Mouse (Mus musculus) neural tube, embryonic 14.5 days (tissue): ENCODE measurements around the gene Nudt4. TPM values are rescaled to one million over a fixed set of nuclear protein-coding genes. Genes with fewer than 3 reads are reported as not detected.

Experiments
- ATAC-seq: fragments of 200-750 bp; cut with Nextera tagmentation; 2 replicates; pipeline ENCODE4 v1.8.0; 2017; ENCODE audit warnings: low read depth, mild to moderate bottlenecking, moderate TSS enrichment, moderate library complexity
- H3K27ac ChIP-seq: fragments of 300-500 bp; sonication (generic); 2 replicates; pipeline ENCODE4 v1.5.1; 2014; ENCODE audit warnings: low read depth, mild to moderate bottlenecking, control low read depth, low read length, moderate library complexity, mixed read lengths
- H3K27me3 ChIP-seq: fragments of 300-500 bp; sonication (generic); 2 replicates; pipeline ENCODE4 v1.6.1; 2014; ENCODE audit warnings: low read length; ENCODE audit not compliant: control insufficient read depth, insufficient read depth
- H3K36me3 ChIP-seq: fragments of 300-500 bp; sonication (generic); 2 replicates; pipeline ENCODE4 v1.6.1; 2014; ENCODE audit warnings: low read length, mixed read lengths; ENCODE audit not compliant: control insufficient read depth, insufficient read depth
- H3K4me1 ChIP-seq: fragments of 300-500 bp; sonication (generic); 2 replicates; pipeline ENCODE4 v1.6.1; 2014; ENCODE audit warnings: low read length; ENCODE audit not compliant: control insufficient read depth, insufficient read depth
- H3K4me2 ChIP-seq: fragments of 300-500 bp; sonication (generic); 2 replicates; pipeline ENCODE4 v1.6.1; 2014; ENCODE audit warnings: mild to moderate bottlenecking, low read depth, low read length, control low read depth
- H3K4me3 ChIP-seq: fragments of 300-500 bp; sonication (generic); 2 replicates; pipeline ENCODE4 v1.5.1; 2014; ENCODE audit warnings: low read depth, low read length, control low read depth, mixed read lengths
- H3K9ac ChIP-seq: fragments of 300-500 bp; sonication (generic); replicated peaks from 2 replicates; pipeline ENCODE4 v1.6.1; 2014; ENCODE audit warnings: low read depth, mild to moderate bottlenecking, control low read depth, low read length, mixed read lengths
- H3K9me3 ChIP-seq: fragments of 300-500 bp; sonication (generic); 2 replicates; pipeline ENCODE4 v1.6.1; 2016; ENCODE audit warnings: low read length; ENCODE audit not compliant: control insufficient read depth
- WGBS: fragments of 180-500 bp; shearing (Covaris S2); extraction: QIAGEN DNeasy Blood & Tissue Kit; methylation state at CpG from one replicate; pipeline ENCODE4 v1.1.7; 2014; 5-methylcytosine and 5-hydroxymethylcytosine counted together
- polyA plus RNA-seq: library from polyadenylated mRNA; unstranded; fragments of >200 nt; fragmentation: Nextera tagmentation; extraction: Ambion mirVana; gene quantifications from 2 replicates; pipeline ENCODE4 v1.2.1, GENCODE M21; 2014

Gene Nudt4
- polyA plus RNA-seq, 1 experiment from 2014 or later, result 91.5 TPM

DNA sequence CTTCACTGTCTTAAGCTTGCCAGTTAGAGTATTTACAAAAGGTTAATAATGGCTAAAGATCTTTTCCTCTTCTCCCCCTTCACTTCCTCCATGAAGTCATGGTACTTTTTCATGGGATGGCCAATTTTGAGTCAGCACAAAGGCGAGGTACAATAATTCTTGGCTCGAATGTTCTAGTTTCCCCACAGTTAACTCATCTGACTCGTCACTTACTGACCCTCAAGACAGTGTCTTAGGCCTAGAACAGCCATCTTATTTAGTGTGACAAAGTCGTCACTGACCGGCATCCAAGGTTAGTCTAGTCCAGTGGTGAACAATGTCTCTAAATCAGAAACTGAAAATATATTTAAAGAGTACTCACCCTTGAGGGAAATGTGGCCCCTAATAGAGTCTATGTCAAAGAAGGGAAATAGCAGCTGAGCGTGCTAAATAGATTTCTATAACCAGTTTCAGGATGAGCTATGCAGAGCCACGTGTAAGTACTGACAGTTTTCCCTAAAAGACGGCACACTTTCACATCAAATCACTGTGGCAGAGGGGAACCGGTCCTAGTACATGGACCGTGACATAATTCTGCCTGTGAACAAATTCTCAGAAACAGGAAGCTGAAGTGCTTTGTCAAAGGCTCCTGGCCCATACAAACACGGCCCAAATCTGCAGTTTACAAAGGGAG is 15.7 kb downstream of the Nudt4 start:
- H3K9ac ChIP-seq, result no peak overlapping the region
- H3K36me3 ChIP-seq, result peaks cover 9% of the 10 kb centered on the region
- H3K27ac ChIP-seq, result no peak overlapping the region
- no peak for ATAC-seq
- no peaks in the 10 kb centered on the region for H3K4me1 ChIP-seq
- H3K9me3 ChIP-seq, result no peaks in the 10 kb centered on the region
- no peak overlapping the region for H3K4me3 ChIP-seq
- WGBS, result 83% methylated on average over 11 of the region's 11 CpGs
- no peaks in the 10 kb centered on the region for H3K27me3 ChIP-seq
- no peak overlapping the region for H3K4me2 ChIP-seq

DNA sequence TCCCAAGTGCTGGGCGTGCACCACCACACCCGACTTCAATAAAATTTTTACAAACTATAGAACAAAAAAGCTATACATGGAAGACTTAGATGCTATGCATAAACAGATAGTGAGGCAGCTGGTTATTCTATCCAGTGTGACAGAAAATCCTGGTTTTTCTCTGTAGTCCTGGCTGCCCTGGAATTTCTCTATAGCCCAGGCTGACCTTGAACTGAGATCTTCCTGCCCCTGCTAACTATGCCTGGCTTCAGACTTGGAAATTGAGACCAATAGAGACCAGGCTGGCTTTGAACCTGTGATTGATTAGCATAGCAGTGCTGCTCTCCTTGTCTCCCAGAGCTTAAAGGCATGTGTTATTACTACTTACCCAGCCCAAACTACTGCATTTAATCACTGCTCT is 17.8 kb downstream of the Nudt4 start:
- Histone ChIP-seq H3K4me2 (no peak overlapping the region), H3K27ac (no peak overlapping the region), H3K9ac (no peak overlapping the region), H3K36me3 (peaks cover 9% of the 10 kb centered on the region), H3K4me3 (no peak overlapping the region), H3K27me3 (no peaks in the 10 kb centered on the region), H3K9me3 (no peaks in the 10 kb centered on the region), H3K4me1 (no peaks in the 10 kb centered on the region)
- WGBS, result 98% methylated on average over 2 of the region's 2 CpGs
- no peak for ATAC-seq

DNA sequence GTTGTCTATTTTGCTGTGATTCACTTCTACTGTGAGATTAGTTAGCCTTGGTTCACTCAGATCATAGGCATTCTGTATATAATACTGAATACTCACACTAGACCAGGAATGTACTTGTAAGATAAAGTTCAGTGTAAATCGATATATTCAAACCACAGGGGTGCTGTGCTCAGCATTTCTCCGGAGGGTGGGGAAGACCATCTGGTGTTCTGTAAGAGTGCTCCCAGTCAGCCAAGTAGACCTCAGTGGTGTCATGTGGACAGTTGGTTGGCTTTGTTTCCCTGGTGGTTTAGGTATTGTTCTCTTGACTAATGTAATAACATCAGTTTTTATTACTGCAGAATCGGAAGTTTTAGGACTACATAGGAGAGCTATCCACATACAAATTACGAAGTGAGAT is 18.9 kb downstream of the Nudt4 start:
- peaks cover 9% of the 10 kb centered on the region for H3K36me3 ChIP-seq
- H3K9me3 ChIP-seq, result no peaks in the 10 kb centered on the region
- no peak overlapping the region for H3K27ac ChIP-seq
- no peak overlapping the region for H3K9ac ChIP-seq
- no peaks in the 10 kb centered on the region for H3K27me3 ChIP-seq
- 63% methylated on average over 4 of the region's 4 CpGs for WGBS
- no peaks in the 10 kb centered on the region for H3K4me1 ChIP-seq
- no peak for ATAC-seq
- no peak overlapping the region for H3K4me3 ChIP-seq
- no peak overlapping the region for H3K4me2 ChIP-seq

DNA sequence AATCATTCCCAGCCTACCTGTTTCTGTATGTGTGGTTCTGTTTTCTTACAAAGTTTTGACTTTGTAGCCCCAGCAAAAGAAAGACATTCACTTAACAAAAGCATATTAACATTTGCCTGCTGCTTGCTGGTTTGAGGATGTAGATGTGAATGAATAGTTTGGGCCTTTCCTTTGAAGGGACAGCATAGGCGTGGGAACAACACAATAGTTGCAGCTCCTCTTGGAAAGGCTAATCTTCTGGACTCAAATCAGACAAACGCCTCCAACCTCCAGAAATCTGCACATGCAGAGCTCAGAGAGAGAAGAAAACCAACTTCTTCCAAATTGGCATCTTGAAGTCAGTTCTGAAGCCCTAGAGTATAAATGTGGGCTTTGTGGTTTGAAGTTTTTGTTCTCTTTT is 19.3 kb downstream of the Nudt4 start:
- Histone ChIP-seq H3K36me3 (peaks cover 9% of the 10 kb centered on the region), H3K9ac (no peak overlapping the region), H3K4me3 (no peak overlapping the region), H3K27me3 (no peaks in the 10 kb centered on the region), H3K4me1 (no peaks in the 10 kb centered on the region), H3K4me2 (no peak overlapping the region), H3K9me3 (no peaks in the 10 kb centered on the region), H3K27ac (no peak overlapping the region)
- WGBS, result 85% methylated on average over 2 of the region's 2 CpGs
- ATAC-seq, result no peak

DNA sequence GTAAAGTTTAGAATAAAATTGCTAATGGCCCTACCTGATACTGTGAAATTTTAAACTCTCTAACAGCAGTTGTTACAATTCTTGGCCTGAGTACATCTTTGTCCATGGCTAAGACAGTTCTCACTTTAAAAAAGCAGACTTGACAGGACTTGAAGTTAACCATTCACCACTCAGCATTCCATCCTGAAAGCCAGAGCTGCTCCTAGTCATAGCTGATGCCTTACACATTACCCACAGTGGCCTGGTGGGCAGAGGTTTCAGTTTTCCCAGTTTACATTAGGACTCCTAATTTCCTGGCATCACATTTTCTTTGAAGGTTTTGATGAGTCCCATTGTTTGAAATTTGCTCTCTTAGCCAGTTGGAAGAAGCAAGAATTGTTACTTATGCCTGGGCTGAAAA is 19.9 kb downstream of the Nudt4 start:
- no peaks in the 10 kb centered on the region for H3K9me3 ChIP-seq
- no peaks in the 10 kb centered on the region for H3K4me1 ChIP-seq
- no peaks in the 10 kb centered on the region for H3K27me3 ChIP-seq
- peaks cover 7% of the 10 kb centered on the region for H3K36me3 ChIP-seq
- ATAC-seq, result no peak
- H3K4me3 ChIP-seq, result no peak overlapping the region
- no peak overlapping the region for H3K27ac ChIP-seq
- H3K9ac ChIP-seq, result no peak overlapping the region
- H3K4me2 ChIP-seq, result no peak overlapping the region

DNA sequence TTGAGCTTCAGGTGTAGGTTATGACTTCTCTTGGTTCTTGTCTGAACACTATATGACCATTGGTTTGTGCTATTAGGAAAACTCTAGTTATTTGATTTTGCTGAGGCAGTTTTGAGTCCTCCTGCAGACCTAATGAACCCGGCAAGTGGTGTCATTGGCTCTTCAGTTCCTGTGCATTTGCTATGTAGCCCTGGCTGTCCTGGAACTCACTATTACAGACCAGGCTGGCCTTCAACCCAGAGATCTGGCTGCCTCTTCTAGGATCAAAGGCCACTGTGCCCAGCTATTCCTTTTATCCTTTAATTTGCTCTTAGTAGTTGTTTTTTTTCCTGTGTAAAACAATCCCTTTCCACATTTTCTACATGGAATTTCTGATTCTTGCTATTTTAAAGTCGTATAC is 20.6 kb downstream of the Nudt4 start:
- Histone ChIP-seq H3K4me3 (no peak overlapping the region), H3K27ac (no peak overlapping the region), H3K4me2 (no peak overlapping the region), H3K9ac (no peak overlapping the region), H3K9me3 (no peaks in the 10 kb centered on the region), H3K27me3 (no peaks in the 10 kb centered on the region), H3K36me3 (peaks cover 3% of the 10 kb centered on the region), H3K4me1 (no peaks in the 10 kb centered on the region)
- ATAC-seq, result no peak
- 92% methylated on average over 2 of the region's 2 CpGs for WGBS

DNA sequence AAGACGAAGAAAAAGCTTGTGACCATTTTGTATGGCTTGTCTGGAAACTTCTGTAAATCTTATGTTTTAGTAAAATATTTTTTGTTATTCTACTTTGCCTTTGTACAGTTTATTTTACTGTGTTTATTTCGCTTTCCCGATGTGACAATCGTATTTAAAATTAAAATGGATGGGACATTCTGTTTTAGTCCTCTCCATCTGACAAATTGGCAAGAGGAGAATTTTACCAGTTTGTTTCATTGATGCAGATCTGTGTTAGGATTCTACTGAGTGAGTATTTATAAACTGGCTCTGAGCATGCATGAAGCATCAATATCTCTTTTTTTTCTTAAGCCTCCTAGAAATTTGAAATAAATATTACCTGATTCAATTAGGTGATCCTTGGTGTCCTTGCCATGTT is 21.0 kb downstream of the Nudt4 start:
- 96% methylated on average over 4 of the region's 4 CpGs for WGBS

DNA sequence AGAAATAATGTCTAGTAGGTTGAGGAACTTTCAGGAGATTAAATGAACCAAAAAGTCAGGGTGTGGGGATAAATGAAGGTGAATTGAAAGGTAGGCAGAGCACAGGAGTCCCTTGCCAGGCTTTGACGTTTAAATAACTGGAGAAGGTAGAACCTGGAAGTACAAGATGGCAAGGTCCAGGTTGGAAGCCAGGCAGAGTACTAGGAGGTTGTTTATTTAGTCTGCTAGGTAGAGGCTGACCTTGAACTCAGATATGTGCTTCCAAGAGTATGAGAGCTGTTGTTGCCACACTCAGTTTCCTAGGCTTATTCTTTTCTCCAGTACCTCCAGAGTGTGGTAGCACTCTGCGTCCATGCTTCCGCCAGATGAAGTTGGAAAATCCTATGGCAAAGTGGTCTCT is 24.1 kb downstream of the Nudt4 start:
- Histone ChIP-seq H3K9ac (no peak overlapping the region), H3K27ac (no peak overlapping the region), H3K9me3 (no peaks in the 10 kb centered on the region), H3K36me3 (no peaks in the 10 kb centered on the region; the same call in 1 of the 2 replicates), H3K4me3 (no peak overlapping the region), H3K4me2 (no peak overlapping the region), H3K4me1 (no peaks in the 10 kb centered on the region), H3K27me3 (no peaks in the 10 kb centered on the region)
- 94% methylated on average over 3 of the region's 3 CpGs for WGBS
- ATAC-seq, result no peak

More for the DNA sequence above, 21.0 kb downstream of the Nudt4 start:
- no peaks in the 10 kb centered on the region for H3K9me3 ChIP-seq
- ATAC-seq, result no peak
- no peaks in the 10 kb centered on the region for H3K4me1 ChIP-seq
- H3K4me3 ChIP-seq, result no peak overlapping the region
- no peaks in the 10 kb centered on the region for H3K27me3 ChIP-seq
- H3K4me2 ChIP-seq, result no peak overlapping the region
- no peak overlapping the region for H3K27ac ChIP-seq
- no peak overlapping the region for H3K9ac ChIP-seq
- H3K36me3 ChIP-seq, result no peaks in the 10 kb centered on the region; the same call in none of the 2 replicates

DNA sequence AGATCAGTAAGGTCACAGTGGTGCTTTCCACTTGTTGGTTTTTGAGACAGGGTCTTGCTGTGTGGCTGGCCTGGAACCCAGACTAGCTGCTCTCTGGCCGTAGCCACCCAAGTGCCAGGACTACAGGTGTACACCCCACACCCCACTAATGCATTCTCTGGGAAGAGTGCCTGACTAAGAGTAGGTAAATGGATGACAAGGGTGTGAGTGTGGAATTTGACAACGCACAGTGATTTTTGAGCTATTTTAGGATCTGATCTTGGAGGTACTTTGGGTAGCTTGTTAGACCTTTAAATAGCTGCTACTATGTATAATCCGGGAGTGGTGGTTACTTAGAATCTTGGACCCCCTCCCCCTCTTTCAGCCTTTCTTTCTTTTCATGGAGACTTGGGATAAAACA is 24.7 kb downstream of the Nudt4 start:
- WGBS, result 94% methylated on average over 3 of the region's 3 CpGs

More for the DNA sequence above, 24.7 kb downstream of the Nudt4 start:
- H3K4me2 ChIP-seq, result no peak overlapping the region
- no peaks in the 10 kb centered on the region for H3K27me3 ChIP-seq
- no peaks in the 10 kb centered on the region for H3K4me1 ChIP-seq
- no peaks in the 10 kb centered on the region; the same call in 1 of the 2 replicates for H3K36me3 ChIP-seq
- H3K9ac ChIP-seq, result no peak overlapping the region
- ATAC-seq, result no peak
- H3K27ac ChIP-seq, result no peak overlapping the region
- H3K4me3 ChIP-seq, result no peak overlapping the region
- H3K9me3 ChIP-seq, result no peaks in the 10 kb centered on the region
